Mouse (Mus musculus): Measurements from ENCODE around the gene Kxd1.

GRCm38 (mm10) chr8:70529741-70530161, 2.0 kb upstream of the Kxd1 start:
- no peak for TF ChIP-seq FLI1 (IDR thresholded peaks at IDR 0.05; ENCODE audit: low read length)
- no peak for TF ChIP-seq GATA1 (IDR thresholded peaks at IDR 0.05; ENCODE audit: borderline replicate concordance, low read length)

Measured in megakaryocyte, embryonic 14.5 days (primary cell).